Mouse (Mus musculus): Measurements from ENCODE around the gene Lrrc58. TPM values are rescaled to one million over a fixed set of nuclear protein-coding genes. Genes with fewer than 3 reads are reported as not detected.

Lrrc58 gene
- polyA plus RNA-seq, 1 experiment from 2014 or later = 57.5 TPM

DNA sequence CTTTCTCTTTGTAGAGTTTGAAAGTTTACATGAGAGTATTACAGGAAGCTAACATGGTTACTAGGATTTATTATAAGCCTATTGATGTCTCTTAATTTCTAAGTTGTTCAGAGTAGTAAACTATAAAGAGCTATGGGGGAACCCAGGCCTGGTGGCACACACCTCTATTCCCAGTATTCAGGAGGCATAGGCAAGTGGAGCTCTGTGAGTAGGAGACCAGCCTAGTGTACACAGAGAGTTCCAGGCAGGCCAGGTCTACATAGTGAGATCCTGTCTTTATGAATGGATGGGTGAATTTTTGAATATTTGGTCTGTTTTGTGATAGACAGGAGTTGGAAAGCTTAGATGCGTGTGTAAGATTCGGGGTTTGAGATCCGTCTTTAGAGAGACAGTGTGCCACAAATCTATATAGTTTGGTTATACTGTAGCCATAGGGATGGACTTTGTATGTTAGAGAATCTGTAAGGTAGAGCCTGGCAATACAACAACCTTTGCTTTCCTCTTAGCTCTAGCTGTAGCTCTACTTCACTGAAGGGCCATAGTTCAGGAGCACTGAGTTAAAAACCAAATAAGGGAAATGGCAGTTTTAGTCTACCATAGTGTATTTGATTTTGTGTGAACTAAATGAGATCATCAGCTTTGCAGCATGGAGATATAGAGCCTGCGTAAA lies 11.7 kb downstream of the Lrrc58 start:
- ATAC-seq (ENCODE audit: low read depth) = no peak
- H3K9ac ChIP-seq (replicated peaks; ENCODE audit: low read depth, low read length) = no peak overlapping the region
- no peak overlapping the region for H3K4me3 ChIP-seq (ENCODE audit: low read depth, low read length)
- H3K9me3 ChIP-seq (ENCODE audit: control insufficient read depth, low read length) = no peaks in the 10 kb centered on the region
- H3K36me3 ChIP-seq (ENCODE audit: control insufficient read depth, insufficient read depth, low read length) = peaks cover 30% of the 10 kb centered on the region; the same call in 1 of the 2 replicates
- 97% methylated on average over 4 of the region's 4 CpGs for WGBS
- H3K27me3 ChIP-seq (ENCODE audit: control insufficient read depth, insufficient read depth, low read length) = no peaks in the 10 kb centered on the region
- H3K4me1 ChIP-seq (ENCODE audit: control insufficient read depth, insufficient read depth, low read length) = no peaks in the 10 kb centered on the region
- no peak overlapping the region for H3K27ac ChIP-seq (ENCODE audit: low read depth, low read length)
- no peak overlapping the region for H3K4me2 ChIP-seq (ENCODE audit: low read depth, low read length)

GRCm38 (mm10) chr16:37881168-37881567 lies 13.0 kb downstream of the Lrrc58 start:
- 89% methylated on average over 2 of the region's 2 CpGs for WGBS
- no peak for ATAC-seq (ENCODE audit: low read depth)
- H3K27me3 ChIP-seq (ENCODE audit: control insufficient read depth, insufficient read depth, low read length) = no peaks in the 10 kb centered on the region

GRCm38 (mm10) chr16:37888986-37889385 lies 20.8 kb downstream of the Lrrc58 start:
- Histone ChIP-seq H3K9me3 (ENCODE audit: control insufficient read depth, low read length) (no peaks in the 10 kb centered on the region), H3K9ac (replicated peaks; ENCODE audit: low read depth, low read length) (no peak overlapping the region), H3K4me2 (ENCODE audit: low read depth, low read length) (no peak overlapping the region), H3K4me3 (ENCODE audit: low read depth, low read length) (no peak overlapping the region), H3K27ac (ENCODE audit: low read depth, low read length) (no peak overlapping the region), H3K4me1 (ENCODE audit: control insufficient read depth, insufficient read depth, low read length) (peaks cover 4% of the 10 kb centered on the region; the same call in 1 of the 2 replicates), H3K36me3 (ENCODE audit: control insufficient read depth, insufficient read depth, low read length) (peaks cover 3% of the 10 kb centered on the region; the same call in 1 of the 2 replicates), H3K27me3 (ENCODE audit: control insufficient read depth, insufficient read depth, low read length) (no peaks in the 10 kb centered on the region)
- WGBS = 91% methylated on average over 3 of the region's 3 CpGs
- no peak for ATAC-seq (ENCODE audit: low read depth)

More at GRCm38 (mm10) chr16:37881168-37881567, 13.0 kb downstream of the Lrrc58 start:
- no peak overlapping the region for H3K9ac ChIP-seq (replicated peaks; ENCODE audit: low read depth, low read length)
- no peaks in the 10 kb centered on the region for H3K9me3 ChIP-seq (ENCODE audit: control insufficient read depth, low read length)
- H3K27ac ChIP-seq (ENCODE audit: low read depth, low read length) = no peak overlapping the region
- no peaks in the 10 kb centered on the region for H3K4me1 ChIP-seq (ENCODE audit: control insufficient read depth, insufficient read depth, low read length)
- peaks cover 30% of the 10 kb centered on the region; the same call in 1 of the 2 replicates for H3K36me3 ChIP-seq (ENCODE audit: control insufficient read depth, insufficient read depth, low read length)
- no peak overlapping the region for H3K4me2 ChIP-seq (ENCODE audit: low read depth, low read length)
- no peak overlapping the region for H3K4me3 ChIP-seq (ENCODE audit: low read depth, low read length)

- H3K9ac ChIP-seq (replicated peaks; ENCODE audit: low read depth, low read length) = no peak overlapping the region
- no peak overlapping the region for H3K4me2 ChIP-seq (ENCODE audit: low read depth, low read length)
- no peak overlapping the region for H3K27ac ChIP-seq (ENCODE audit: low read depth, low read length)
- H3K4me1 ChIP-seq (ENCODE audit: control insufficient read depth, insufficient read depth, low read length) = peaks cover 4% of the 10 kb centered on the region; the same call in 1 of the 2 replicates
- H3K36me3 ChIP-seq (ENCODE audit: control insufficient read depth, insufficient read depth, low read length) = no peaks in the 10 kb centered on the region
- no peak for ATAC-seq (ENCODE audit: low read depth)
- no peak overlapping the region for H3K4me3 ChIP-seq (ENCODE audit: low read depth, low read length)
- no peaks in the 10 kb centered on the region for H3K9me3 ChIP-seq (ENCODE audit: control insufficient read depth, low read length)
- no peaks in the 10 kb centered on the region for H3K27me3 ChIP-seq (ENCODE audit: control insufficient read depth, insufficient read depth, low read length)
- WGBS = 12% methylated on average over 2 of the region's 2 CpGs
Observed at GRCm38 (mm10) chr16:37892667-37893066, 24.5 kb downstream of the Lrrc58 start.

DNA sequence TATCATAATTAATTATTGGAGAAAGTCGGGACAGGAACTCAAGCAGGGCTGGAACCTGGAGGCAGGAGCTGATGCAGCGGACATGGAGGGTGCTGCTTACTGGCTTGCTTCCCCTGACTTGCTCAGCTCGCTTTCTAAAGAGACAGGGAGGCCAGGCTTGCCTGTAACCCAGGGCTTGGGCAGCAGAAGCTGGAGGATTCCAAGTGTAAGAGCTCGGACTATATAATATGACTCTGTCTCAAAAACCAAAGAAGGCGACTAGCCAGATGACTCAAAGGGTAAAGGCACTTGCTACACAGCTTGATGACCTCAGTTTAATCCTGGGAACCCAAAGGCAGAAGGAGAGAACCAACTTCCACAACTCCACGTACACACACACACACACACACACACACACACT lies 25.2 kb downstream of the Lrrc58 start:
- no peaks in the 10 kb centered on the region for H3K27me3 ChIP-seq (ENCODE audit: control insufficient read depth, insufficient read depth, low read length)
- H3K9me3 ChIP-seq (ENCODE audit: control insufficient read depth, low read length) = no peaks in the 10 kb centered on the region
- WGBS = 78% methylated on average over 6 of the region's 6 CpGs
- no peaks in the 10 kb centered on the region for H3K36me3 ChIP-seq (ENCODE audit: control insufficient read depth, insufficient read depth, low read length)
- H3K9ac ChIP-seq (replicated peaks; ENCODE audit: low read depth, low read length) = no peak overlapping the region
- no peak for ATAC-seq (ENCODE audit: low read depth)
- no peak overlapping the region for H3K4me3 ChIP-seq (ENCODE audit: low read depth, low read length)
- H3K4me1 ChIP-seq (ENCODE audit: control insufficient read depth, insufficient read depth, low read length) = peaks cover 4% of the 10 kb centered on the region; the same call in 1 of the 2 replicates
- H3K4me2 ChIP-seq (ENCODE audit: low read depth, low read length) = no peak overlapping the region
- no peak overlapping the region for H3K27ac ChIP-seq (ENCODE audit: low read depth, low read length)

DNA sequence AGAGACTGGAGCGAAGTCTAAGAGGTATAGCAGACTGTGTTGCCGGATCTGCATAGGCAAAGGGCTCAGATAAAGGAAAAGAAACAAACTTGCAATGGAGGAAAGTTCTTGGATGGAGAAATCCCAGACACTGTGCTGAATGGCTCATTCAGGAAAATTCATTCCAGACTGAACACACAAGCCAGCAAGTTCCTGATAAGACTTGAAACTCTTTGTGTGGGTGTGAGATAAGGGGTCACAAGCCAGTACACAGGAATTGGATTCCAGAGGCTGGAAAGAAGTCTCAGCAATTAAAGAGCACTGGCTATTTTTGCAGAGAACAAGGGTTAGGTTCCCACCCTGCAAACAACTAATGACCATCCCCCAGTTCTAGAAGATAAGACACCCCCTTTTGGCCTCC lies 25.8 kb downstream of the Lrrc58 start:
- WGBS = 91% methylated on average over 2 of the region's 2 CpGs
- Histone ChIP-seq H3K4me2 (ENCODE audit: low read depth, low read length) (no peak overlapping the region), H3K27ac (ENCODE audit: low read depth, low read length) (no peak overlapping the region), H3K36me3 (ENCODE audit: control insufficient read depth, insufficient read depth, low read length) (no peaks in the 10 kb centered on the region), H3K9ac (replicated peaks; ENCODE audit: low read depth, low read length) (no peak overlapping the region), H3K9me3 (ENCODE audit: control insufficient read depth, low read length) (no peaks in the 10 kb centered on the region), H3K4me3 (ENCODE audit: low read depth, low read length) (no peak overlapping the region), H3K4me1 (ENCODE audit: control insufficient read depth, insufficient read depth, low read length) (peaks cover 4% of the 10 kb centered on the region; the same call in 1 of the 2 replicates), H3K27me3 (ENCODE audit: control insufficient read depth, insufficient read depth, low read length) (no peaks in the 10 kb centered on the region)
- ATAC-seq (ENCODE audit: low read depth) = no peak

DNA sequence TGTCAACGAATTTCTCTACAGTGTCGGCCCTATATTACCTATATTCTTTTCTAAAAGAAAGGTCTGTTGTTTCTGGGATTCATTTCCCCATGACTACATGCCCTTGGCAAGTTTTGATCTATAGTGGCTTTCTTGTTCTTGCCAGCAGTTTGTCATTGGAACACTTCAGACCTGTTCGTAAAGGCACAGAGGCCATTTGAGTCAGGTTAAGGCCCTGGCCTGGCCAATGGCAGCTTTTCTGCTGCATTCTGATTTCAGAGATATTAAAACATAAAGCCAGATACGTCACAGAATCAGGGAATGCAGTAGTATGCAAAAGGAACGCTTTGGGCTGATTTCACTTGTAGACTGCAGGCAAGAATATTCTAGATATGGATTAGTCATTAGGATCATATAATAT lies 30.6 kb downstream of the Lrrc58 start:
- 73% methylated on average over 5 of the region's 5 CpGs for WGBS
- Histone ChIP-seq H3K4me3 (ENCODE audit: low read depth, low read length) (no peak overlapping the region), H3K27me3 (ENCODE audit: control insufficient read depth, insufficient read depth, low read length) (no peaks in the 10 kb centered on the region), H3K27ac (ENCODE audit: low read depth, low read length) (no peak overlapping the region), H3K4me2 (ENCODE audit: low read depth, low read length) (no peak overlapping the region), H3K9me3 (ENCODE audit: control insufficient read depth, low read length) (no peaks in the 10 kb centered on the region), H3K36me3 (ENCODE audit: control insufficient read depth, insufficient read depth, low read length) (no peaks in the 10 kb centered on the region), H3K9ac (replicated peaks; ENCODE audit: low read depth, low read length) (no peak overlapping the region), H3K4me1 (ENCODE audit: control insufficient read depth, insufficient read depth, low read length) (no peaks in the 10 kb centered on the region)
- ATAC-seq (ENCODE audit: low read depth) = no peak

GRCm38 (mm10) chr16:37899357-37899756 lies 31.2 kb downstream of the Lrrc58 start:
- Histone ChIP-seq H3K4me1 (ENCODE audit: control insufficient read depth, insufficient read depth, low read length) (no peaks in the 10 kb centered on the region), H3K4me2 (ENCODE audit: low read depth, low read length) (no peak overlapping the region), H3K9me3 (ENCODE audit: control insufficient read depth, low read length) (no peaks in the 10 kb centered on the region), H3K36me3 (ENCODE audit: control insufficient read depth, insufficient read depth, low read length) (no peaks in the 10 kb centered on the region), H3K27ac (ENCODE audit: low read depth, low read length) (no peak overlapping the region), H3K4me3 (ENCODE audit: low read depth, low read length) (no peak overlapping the region), H3K27me3 (ENCODE audit: control insufficient read depth, insufficient read depth, low read length) (no peaks in the 10 kb centered on the region), H3K9ac (replicated peaks; ENCODE audit: low read depth, low read length) (no peak overlapping the region)
- WGBS = 17% methylated on average over 2 of the region's 2 CpGs
- peak; percentile 44 for ATAC-seq (ENCODE audit: low read depth)

DNA sequence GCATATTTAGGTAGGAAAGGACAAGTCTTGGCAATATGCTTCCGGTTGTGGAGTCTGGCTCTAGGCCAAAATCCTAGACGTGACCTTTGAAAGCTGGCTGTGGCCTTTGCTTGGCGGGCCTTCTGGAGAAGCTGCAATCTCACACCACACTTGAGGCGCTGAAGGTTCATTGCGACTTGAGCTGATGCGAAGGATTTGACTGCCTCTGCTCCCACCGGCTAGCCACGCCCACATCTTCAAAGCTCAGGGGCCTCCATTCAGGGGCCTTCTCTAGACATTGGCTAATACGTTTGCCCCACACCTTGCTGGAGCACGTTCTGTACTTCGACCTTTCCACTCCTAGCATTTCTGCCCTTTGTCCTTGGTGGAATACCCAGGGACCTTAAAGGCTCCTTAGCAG lies 33.1 kb downstream of the Lrrc58 start:
- H3K4me1 ChIP-seq (ENCODE audit: control insufficient read depth, insufficient read depth, low read length) = no peaks in the 10 kb centered on the region
- no peak overlapping the region for H3K4me3 ChIP-seq (ENCODE audit: low read depth, low read length)
- H3K9ac ChIP-seq (replicated peaks; ENCODE audit: low read depth, low read length) = no peak overlapping the region
- no peak overlapping the region for H3K27ac ChIP-seq (ENCODE audit: low read depth, low read length)
- H3K36me3 ChIP-seq (ENCODE audit: control insufficient read depth, insufficient read depth, low read length) = no peaks in the 10 kb centered on the region
- H3K27me3 ChIP-seq (ENCODE audit: control insufficient read depth, insufficient read depth, low read length) = no peaks in the 10 kb centered on the region
- no peak overlapping the region for H3K4me2 ChIP-seq (ENCODE audit: low read depth, low read length)
- no peak for ATAC-seq (ENCODE audit: low read depth)
- WGBS = 45% methylated on average over 11 of the region's 11 CpGs
- H3K9me3 ChIP-seq (ENCODE audit: control insufficient read depth, low read length) = no peaks in the 10 kb centered on the region

All from neural tube, embryonic 14.5 days (tissue).